Mouse (Mus musculus): ENCODE measurements at regions not wholly inside any gene's neighbourhood (a gene's known extent, or its start where the extent isn't known, plus 50 kb on each side); places are given as distances from the start of the nearest gene placed in this dataset.

GRCm38 (mm10) chr4:142452614-142453013 lies 213.4 kb upstream of the Kazn start:
- DNase-seq, result no peak

GRCm38 (mm10) chr4:142450884-142451283 lies 211.7 kb upstream of the Kazn start:
- DNase-seq, result no peak

GRCm38 (mm10) chr4:142449713-142450112 lies 210.5 kb upstream of the Kazn start:
- no peak for DNase-seq

- no peak for DNase-seq
Measured at GRCm38 (mm10) chr4:142449198-142449702, 210.0 kb upstream of the Kazn start.

GRCm38 (mm10) chr4:142447529-142447928 lies 208.3 kb upstream of the Kazn start:
- peak; percentile 91 for DNase-seq

GRCm38 (mm10) chr4:142441045-142441444 lies 201.8 kb upstream of the Kazn start:
- DNase-seq, result no peak

- no peak for DNase-seq
Measured at GRCm38 (mm10) chr4:142439450-142440183, 200.4 kb upstream of the Kazn start.

GRCm38 (mm10) chr4:142424596-142424995 lies 185.4 kb upstream of the Kazn start:
- DNase-seq, result peak; percentile 95

- no peak for DNase-seq
Measured at GRCm38 (mm10) chr4:142420427-142420826, 181.2 kb upstream of the Kazn start.

- no peak for DNase-seq
Measured at GRCm38 (mm10) chr4:142414874-142415273, 175.7 kb upstream of the Kazn start.

- DNase-seq, result no peak
Measured at GRCm38 (mm10) chr4:142411792-142412191, 172.6 kb upstream of the Kazn start.

GRCm38 (mm10) chr4:142410596-142411573 lies 171.7 kb upstream of the Kazn start:
- peak; percentile 96 for DNase-seq

- DNase-seq, result no peak
Measured at GRCm38 (mm10) chr4:142397858-142398257, 158.7 kb upstream of the Kazn start.

GRCm38 (mm10) chr4:142392924-142393323 lies 153.7 kb upstream of the Kazn start:
- DNase-seq, result no peak

GRCm38 (mm10) chr4:142390531-142391195 lies 151.5 kb upstream of the Kazn start:
- DNase-seq, result no peak

- DNase-seq, result no peak
Measured at GRCm38 (mm10) chr4:142388476-142388875, 149.3 kb upstream of the Kazn start.

- no peak for DNase-seq
Measured at GRCm38 (mm10) chr4:142381168-142381567, 142.0 kb upstream of the Kazn start.

GRCm38 (mm10) chr4:142378452-142378851 lies 139.3 kb upstream of the Kazn start:
- no peak for DNase-seq

GRCm38 (mm10) chr4:142367774-142368173 lies 128.6 kb upstream of the Kazn start:
- DNase-seq, result no peak

GRCm38 (mm10) chr4:142362071-142362470 lies 122.9 kb upstream of the Kazn start:
- DNase-seq, result no peak

GRCm38 (mm10) chr4:142358866-142359265 lies 119.7 kb upstream of the Kazn start:
- DNase-seq, result no peak

GRCm38 (mm10) chr4:142355387-142355786 lies 116.2 kb upstream of the Kazn start:
- no peak for DNase-seq

GRCm38 (mm10) chr4:142353526-142353925 lies 114.3 kb upstream of the Kazn start:
- no peak for DNase-seq

All from heart, adult 11 months (tissue).